Mouse (Mus musculus): Measurements from ENCODE around the gene 4931429L15Rik.

4931429L15Rik gene

GRCm38 (mm10) chr9:46327706-46328571 is 8.2 kb upstream of the 4931429L15Rik start:
- DNase-seq (ENCODE audit: inconsistent ontology term) = peak; percentile 56

- DNase-seq (ENCODE audit: inconsistent ontology term) = no peak
Observed at GRCm38 (mm10) chr9:46326694-46327405, 7.1 kb upstream of the 4931429L15Rik start.

GRCm38 (mm10) chr9:46320461-46320860 is 675 bp upstream of the 4931429L15Rik start:
- DNase-seq (ENCODE audit: inconsistent ontology term) = no peak

GRCm38 (mm10) chr9:46317957-46318356 is 1.8 kb downstream of the 4931429L15Rik start:
- DNase-seq (ENCODE audit: inconsistent ontology term) = no peak

GRCm38 (mm10) chr9:46316909-46317308 is 2.9 kb downstream of the 4931429L15Rik start:
- DNase-seq (ENCODE audit: inconsistent ontology term) = no peak

- no peak for DNase-seq (ENCODE audit: inconsistent ontology term)
Observed at GRCm38 (mm10) chr9:46316388-46316787, 3.4 kb downstream of the 4931429L15Rik start.

- no peak for DNase-seq (ENCODE audit: inconsistent ontology term)
Observed at GRCm38 (mm10) chr9:46315807-46316365, 3.9 kb downstream of the 4931429L15Rik start.

GRCm38 (mm10) chr9:46314921-46315320 is 4.9 kb downstream of the 4931429L15Rik start:
- no peak for DNase-seq (ENCODE audit: inconsistent ontology term)

GRCm38 (mm10) chr9:46314507-46314906 is 5.3 kb downstream of the 4931429L15Rik start:
- DNase-seq (ENCODE audit: inconsistent ontology term) = peak; percentile 58

GRCm38 (mm10) chr9:46309121-46309520 is 10.7 kb downstream of the 4931429L15Rik start:
- DNase-seq (ENCODE audit: inconsistent ontology term) = no peak

GRCm38 (mm10) chr9:46302142-46302541 is 17.6 kb downstream of the 4931429L15Rik start:
- DNase-seq (ENCODE audit: inconsistent ontology term) = no peak

GRCm38 (mm10) chr9:46298381-46298780 is 21.4 kb downstream of the 4931429L15Rik start:
- DNase-seq (ENCODE audit: inconsistent ontology term) = no peak

- DNase-seq (ENCODE audit: inconsistent ontology term) = peak; percentile 92
Observed at GRCm38 (mm10) chr9:46282631-46283436, 37.0 kb downstream of the 4931429L15Rik start, which contains the start of gene Bud13. Gene Bud13 (plus strand): TSS chr9:46283008.

GRCm38 (mm10) chr9:46274494-46274893 is 45.3 kb downstream of the 4931429L15Rik start:
- no peak for DNase-seq (ENCODE audit: inconsistent ontology term)

GRCm38 (mm10) chr9:46272677-46273454 is 46.9 kb downstream of the 4931429L15Rik start, which contains the start of gene Zpr1:
Gene Zpr1 (plus strand): TSS chr9:46273064.
- DNase-seq (ENCODE audit: inconsistent ontology term) = peak; percentile 89

GRCm38 (mm10) chr9:46272070-46272469 is 47.7 kb downstream of the 4931429L15Rik start:
- DNase-seq (ENCODE audit: inconsistent ontology term) = no peak

- DNase-seq (ENCODE audit: inconsistent ontology term) = no peak
Observed at GRCm38 (mm10) chr9:46270782-46271181, 49.0 kb downstream of the 4931429L15Rik start.

- no peak for DNase-seq (ENCODE audit: inconsistent ontology term)
Observed at GRCm38 (mm10) chr9:46269125-46269524, 50.7 kb downstream of the 4931429L15Rik start.

- no peak for DNase-seq (ENCODE audit: inconsistent ontology term)
Observed at GRCm38 (mm10) chr9:46268343-46268873, 51.4 kb downstream of the 4931429L15Rik start, which contains the start of gene Apoa5. Gene Apoa5 (plus strand): TSS chr9:46268633.

GRCm38 (mm10) chr9:46261131-46261530 is 58.7 kb downstream of the 4931429L15Rik start:
- no peak for DNase-seq (ENCODE audit: inconsistent ontology term)
